Mouse (Mus musculus): ENCODE data around the gene Cacna1i. TPM values are rescaled to one million over a fixed set of nuclear protein-coding genes. Genes with fewer than 3 reads are reported as not detected.

Gene Cacna1i
- polyA plus RNA-seq, 1 experiment from 2014 or later: not detected

DNA sequence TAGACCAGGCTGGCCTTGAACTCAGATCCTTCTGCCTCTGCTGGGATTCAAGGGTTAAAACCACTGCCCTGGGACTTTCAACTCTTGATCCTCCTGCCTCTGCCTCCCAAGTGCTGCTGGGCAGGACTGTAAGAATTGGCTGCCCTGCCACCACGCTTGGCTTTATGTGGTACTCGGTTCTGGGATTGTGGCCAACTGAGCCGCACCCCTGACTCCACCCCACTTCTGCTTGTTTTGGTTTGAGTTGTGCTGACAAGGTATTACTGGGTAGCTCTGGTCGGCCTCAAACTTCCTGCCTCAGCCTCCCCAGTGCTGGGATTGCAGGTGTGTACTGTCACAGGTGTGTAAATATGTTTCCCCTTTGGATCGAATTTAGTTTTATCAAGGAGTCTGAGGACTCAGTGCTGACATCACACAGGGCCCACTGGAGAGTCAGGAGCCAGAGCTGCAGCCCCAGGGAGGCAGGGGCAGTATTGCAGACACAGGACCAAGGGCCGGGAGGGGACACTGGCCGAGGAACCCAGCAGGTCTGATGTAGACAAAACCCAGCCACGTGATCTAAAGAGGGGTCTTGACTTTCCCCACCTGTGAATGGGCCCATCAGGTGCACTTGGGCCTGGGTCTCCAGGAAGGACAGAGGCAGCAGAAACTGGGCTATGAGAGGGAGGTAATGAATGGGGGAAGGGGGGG lies 30.9 kb downstream of the Cacna1i start:
- Histone ChIP-seq H3K9me3 (ENCODE audit: control insufficient read depth, low read depth, low read length) (no peaks in the 10 kb centered on the region), H3K36me3 (ENCODE audit: control insufficient read depth, insufficient read depth, low read length) (no peaks in the 10 kb centered on the region), H3K4me2 (replicated peaks; ENCODE audit: low read depth, low read length) (no peak overlapping the region), H3K4me1 (ENCODE audit: control insufficient read depth, insufficient read depth, low read length) (no peaks in the 10 kb centered on the region), H3K27ac (ENCODE audit: low read length) (no peak overlapping the region), H3K9ac (replicated peaks; ENCODE audit: low read depth, low read length) (no peak overlapping the region), H3K4me3 (ENCODE audit: low read depth, low read length) (no peak overlapping the region), H3K27me3 (ENCODE audit: control insufficient read depth, insufficient read depth, low read length) (no peaks in the 10 kb centered on the region)
- 59% methylated on average over 8 of the region's 8 CpGs for WGBS
- ATAC-seq (ENCODE audit: insufficient number of reproducible peaks, insufficient read depth, low FRiP score, low read depth): no peak

DNA sequence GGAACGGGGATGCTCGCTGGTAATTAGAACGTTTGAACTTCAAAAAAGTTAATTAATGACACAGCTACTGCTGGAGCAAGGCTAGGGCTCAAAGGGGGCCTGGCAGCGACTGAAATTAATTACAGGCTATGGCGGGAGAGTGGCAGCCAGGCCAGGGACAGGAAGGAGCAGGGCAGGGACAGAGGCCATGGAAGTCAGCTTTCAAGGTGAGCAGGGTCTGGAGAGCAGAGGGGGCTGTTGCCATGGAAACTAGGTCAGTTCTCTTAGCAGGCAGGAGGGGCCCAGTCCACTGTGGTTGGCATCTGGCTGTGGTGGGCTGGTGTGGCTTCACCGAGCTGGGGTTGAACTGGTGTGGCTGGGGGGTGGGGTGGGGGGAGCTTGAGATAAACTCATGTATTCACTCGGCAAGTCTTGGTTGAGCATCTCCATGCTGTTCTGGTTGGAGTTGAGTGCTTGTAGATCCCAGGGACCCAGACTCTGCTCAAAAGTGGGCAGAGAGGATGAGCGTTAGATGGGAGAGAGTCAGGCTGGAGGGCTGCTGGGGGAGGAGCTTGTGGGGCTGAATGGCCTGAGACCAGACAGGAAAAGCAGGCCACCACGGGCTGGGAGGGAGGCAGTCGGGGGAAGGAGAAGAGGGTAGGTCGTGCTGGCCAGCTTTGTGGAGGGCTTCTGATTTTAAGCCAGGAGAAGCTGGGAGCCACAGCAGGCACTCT lies 31.7 kb downstream of the Cacna1i start:
- H3K27me3 ChIP-seq (ENCODE audit: control insufficient read depth, insufficient read depth, low read length): no peaks in the 10 kb centered on the region
- ATAC-seq (ENCODE audit: insufficient number of reproducible peaks, insufficient read depth, low FRiP score, low read depth): no peak
- H3K27ac ChIP-seq (ENCODE audit: low read length): no peak overlapping the region
- H3K4me3 ChIP-seq (ENCODE audit: low read depth, low read length): no peak overlapping the region
- H3K36me3 ChIP-seq (ENCODE audit: control insufficient read depth, insufficient read depth, low read length): no peaks in the 10 kb centered on the region
- 14% methylated on average over 11 of the region's 11 CpGs for WGBS
- no peak overlapping the region for H3K9ac ChIP-seq (replicated peaks; ENCODE audit: low read depth, low read length)
- H3K4me1 ChIP-seq (ENCODE audit: control insufficient read depth, insufficient read depth, low read length): no peaks in the 10 kb centered on the region
- H3K9me3 ChIP-seq (ENCODE audit: control insufficient read depth, low read depth, low read length): no peaks in the 10 kb centered on the region
- no peak overlapping the region for H3K4me2 ChIP-seq (replicated peaks; ENCODE audit: low read depth, low read length)

DNA sequence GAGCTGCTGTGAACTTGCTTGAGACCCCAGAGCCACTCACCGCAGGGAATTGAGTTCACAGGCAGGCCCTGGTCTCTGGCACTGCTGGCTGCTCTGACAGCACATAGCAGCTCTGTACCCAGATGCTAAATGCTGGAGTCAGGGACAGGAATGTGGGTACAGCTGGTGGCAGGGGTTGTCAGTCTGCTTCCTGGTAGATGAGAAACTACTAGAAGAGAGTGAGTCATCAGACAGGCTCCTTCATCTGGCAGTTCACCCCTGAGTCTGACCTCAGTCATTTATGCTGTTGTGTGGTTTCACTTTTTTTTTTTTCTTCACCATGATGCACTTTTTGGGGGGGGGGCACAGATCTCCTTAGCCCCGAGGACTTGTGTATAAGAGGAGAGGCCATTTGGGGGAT lies 32.3 kb downstream of the Cacna1i start:
- Histone ChIP-seq H3K9me3 (ENCODE audit: control insufficient read depth, low read depth, low read length) (no peaks in the 10 kb centered on the region), H3K27me3 (ENCODE audit: control insufficient read depth, insufficient read depth, low read length) (no peaks in the 10 kb centered on the region), H3K4me2 (replicated peaks; ENCODE audit: low read depth, low read length) (no peak overlapping the region), H3K9ac (replicated peaks; ENCODE audit: low read depth, low read length) (no peak overlapping the region), H3K36me3 (ENCODE audit: control insufficient read depth, insufficient read depth, low read length) (no peaks in the 10 kb centered on the region), H3K4me3 (ENCODE audit: low read depth, low read length) (no peak overlapping the region), H3K4me1 (ENCODE audit: control insufficient read depth, insufficient read depth, low read length) (no peaks in the 10 kb centered on the region), H3K27ac (ENCODE audit: low read length) (no peak overlapping the region)
- no peak for ATAC-seq (ENCODE audit: insufficient number of reproducible peaks, insufficient read depth, low FRiP score, low read depth)
- WGBS: 48% methylated on average over 2 of the region's 2 CpGs

GRCm38 (mm10) chr15:80319921-80320320 lies 32.9 kb downstream of the Cacna1i start:
- no peak overlapping the region for H3K4me2 ChIP-seq (replicated peaks; ENCODE audit: low read depth, low read length)
- H3K4me1 ChIP-seq (ENCODE audit: control insufficient read depth, insufficient read depth, low read length): no peaks in the 10 kb centered on the region
- no peaks in the 10 kb centered on the region for H3K36me3 ChIP-seq (ENCODE audit: control insufficient read depth, insufficient read depth, low read length)
- H3K9ac ChIP-seq (replicated peaks; ENCODE audit: low read depth, low read length): no peak overlapping the region
- H3K4me3 ChIP-seq (ENCODE audit: low read depth, low read length): no peak overlapping the region
- WGBS: 75% methylated on average over 6 of the region's 6 CpGs
- H3K27ac ChIP-seq (ENCODE audit: low read length): no peak overlapping the region
- H3K27me3 ChIP-seq (ENCODE audit: control insufficient read depth, insufficient read depth, low read length): no peaks in the 10 kb centered on the region
- no peak for ATAC-seq (ENCODE audit: insufficient number of reproducible peaks, insufficient read depth, low FRiP score, low read depth)
- no peaks in the 10 kb centered on the region for H3K9me3 ChIP-seq (ENCODE audit: control insufficient read depth, low read depth, low read length)

DNA sequence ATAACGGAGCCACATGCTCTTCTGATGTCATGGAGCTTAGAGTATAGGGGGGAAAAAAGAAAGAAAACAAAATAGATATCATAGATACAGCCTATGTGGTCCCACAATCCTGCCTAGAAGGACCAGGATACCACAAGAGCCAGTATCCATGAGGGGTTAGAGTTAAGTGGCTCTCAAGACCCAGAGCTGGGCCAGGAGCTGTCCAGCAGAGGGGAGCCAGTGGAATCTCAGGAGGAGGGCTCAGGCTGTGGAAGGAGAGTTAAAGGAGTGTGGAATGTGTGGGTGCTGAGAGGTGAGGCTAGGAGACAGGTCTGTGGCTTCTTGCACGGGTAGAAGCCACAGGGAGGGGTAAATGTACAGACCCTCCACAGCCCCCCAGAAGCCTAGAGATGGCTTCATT lies 38.2 kb downstream of the Cacna1i start:
- Histone ChIP-seq H3K27me3 (ENCODE audit: control insufficient read depth, insufficient read depth, low read length) (no peaks in the 10 kb centered on the region), H3K4me2 (replicated peaks; ENCODE audit: low read depth, low read length) (no peak overlapping the region), H3K4me3 (ENCODE audit: low read depth, low read length) (no peak overlapping the region), H3K4me1 (ENCODE audit: control insufficient read depth, insufficient read depth, low read length) (no peaks in the 10 kb centered on the region), H3K9ac (replicated peaks; ENCODE audit: low read depth, low read length) (no peak overlapping the region), H3K27ac (ENCODE audit: low read length) (no peak overlapping the region), H3K36me3 (ENCODE audit: control insufficient read depth, insufficient read depth, low read length) (no peaks in the 10 kb centered on the region), H3K9me3 (ENCODE audit: control insufficient read depth, low read depth, low read length) (no peaks in the 10 kb centered on the region)
- ATAC-seq (ENCODE audit: insufficient number of reproducible peaks, insufficient read depth, low FRiP score, low read depth): no peak
- WGBS: 70% methylated on average over 2 of the region's 2 CpGs

GRCm38 (mm10) chr15:80325756-80326155 lies 38.7 kb downstream of the Cacna1i start:
- Histone ChIP-seq H3K9me3 (ENCODE audit: control insufficient read depth, low read depth, low read length) (no peaks in the 10 kb centered on the region), H3K27ac (ENCODE audit: low read length) (no peak overlapping the region), H3K9ac (replicated peaks; ENCODE audit: low read depth, low read length) (no peak overlapping the region), H3K4me2 (replicated peaks; ENCODE audit: low read depth, low read length) (no peak overlapping the region), H3K4me3 (ENCODE audit: low read depth, low read length) (no peak overlapping the region), H3K27me3 (ENCODE audit: control insufficient read depth, insufficient read depth, low read length) (no peaks in the 10 kb centered on the region), H3K36me3 (ENCODE audit: control insufficient read depth, insufficient read depth, low read length) (no peaks in the 10 kb centered on the region), H3K4me1 (ENCODE audit: control insufficient read depth, insufficient read depth, low read length) (no peaks in the 10 kb centered on the region)
- no peak for ATAC-seq (ENCODE audit: insufficient number of reproducible peaks, insufficient read depth, low FRiP score, low read depth)
- 78% methylated on average over 9 of the region's 9 CpGs for WGBS

- H3K4me1 ChIP-seq (ENCODE audit: control insufficient read depth, insufficient read depth, low read length): no peaks in the 10 kb centered on the region
- WGBS: 76% methylated on average over 4 of the region's 4 CpGs
Observed at GRCm38 (mm10) chr15:80326947-80327346, 39.9 kb downstream of the Cacna1i start.

GRCm38 (mm10) chr15:80327743-80328540 lies 40.9 kb downstream of the Cacna1i start:
- no peak overlapping the region for H3K27ac ChIP-seq (ENCODE audit: low read length)
- ATAC-seq (ENCODE audit: insufficient number of reproducible peaks, insufficient read depth, low FRiP score, low read depth): no peak
- no peaks in the 10 kb centered on the region for H3K4me1 ChIP-seq (ENCODE audit: control insufficient read depth, insufficient read depth, low read length)
- H3K27me3 ChIP-seq (ENCODE audit: control insufficient read depth, insufficient read depth, low read length): no peaks in the 10 kb centered on the region
- WGBS: 77% methylated on average over 13 of the region's 13 CpGs
- no peaks in the 10 kb centered on the region for H3K36me3 ChIP-seq (ENCODE audit: control insufficient read depth, insufficient read depth, low read length)
- no peak overlapping the region for H3K4me2 ChIP-seq (replicated peaks; ENCODE audit: low read depth, low read length)
- no peak overlapping the region for H3K4me3 ChIP-seq (ENCODE audit: low read depth, low read length)
- no peaks in the 10 kb centered on the region for H3K9me3 ChIP-seq (ENCODE audit: control insufficient read depth, low read depth, low read length)
- no peak overlapping the region for H3K9ac ChIP-seq (replicated peaks; ENCODE audit: low read depth, low read length)

More at GRCm38 (mm10) chr15:80326947-80327346, 39.9 kb downstream of the Cacna1i start:
- Histone ChIP-seq H3K9me3 (ENCODE audit: control insufficient read depth, low read depth, low read length) (no peaks in the 10 kb centered on the region), H3K4me3 (ENCODE audit: low read depth, low read length) (no peak overlapping the region), H3K9ac (replicated peaks; ENCODE audit: low read depth, low read length) (no peak overlapping the region), H3K27me3 (ENCODE audit: control insufficient read depth, insufficient read depth, low read length) (no peaks in the 10 kb centered on the region), H3K36me3 (ENCODE audit: control insufficient read depth, insufficient read depth, low read length) (no peaks in the 10 kb centered on the region), H3K27ac (ENCODE audit: low read length) (no peak overlapping the region), H3K4me2 (replicated peaks; ENCODE audit: low read depth, low read length) (no peak overlapping the region)
- no peak for ATAC-seq (ENCODE audit: insufficient number of reproducible peaks, insufficient read depth, low FRiP score, low read depth)

Measured in stomach, embryonic 14.5 days (tissue).